Mouse (Mus musculus) stomach, postnatal 0 days (tissue): ENCODE results near the gene Fam221a.

Source experiments
- CTCF ChIP-seq: IDR thresholded peaks from 2 replicates; pipeline ENCODE4 v1.5.1; 2016; ENCODE audit warnings: antibody characterized with exemption, low read depth, mild to moderate bottlenecking, moderate library complexity
- EP300 ChIP-seq: optimal IDR thresholded peaks from 2 replicates; pipeline ENCODE3; 2016; ENCODE audit warnings: antibody characterized with exemption

GRCm38 (mm10) chr6:49339145-49339544, 28.4 kb upstream of the Fam221a start:
- TF ChIP-seq CTCF (no peak), EP300 (no peak)
